Mouse (Mus musculus): ENCODE measurements around the gene Tmem52.

Tmem52 gene

GRCm38 (mm10) chr4:155508614-155509013 is 39.7 kb downstream of the Tmem52 start:
- no peak for DNase-seq (ENCODE audit: low spot score in 2 of 2)

DNA sequence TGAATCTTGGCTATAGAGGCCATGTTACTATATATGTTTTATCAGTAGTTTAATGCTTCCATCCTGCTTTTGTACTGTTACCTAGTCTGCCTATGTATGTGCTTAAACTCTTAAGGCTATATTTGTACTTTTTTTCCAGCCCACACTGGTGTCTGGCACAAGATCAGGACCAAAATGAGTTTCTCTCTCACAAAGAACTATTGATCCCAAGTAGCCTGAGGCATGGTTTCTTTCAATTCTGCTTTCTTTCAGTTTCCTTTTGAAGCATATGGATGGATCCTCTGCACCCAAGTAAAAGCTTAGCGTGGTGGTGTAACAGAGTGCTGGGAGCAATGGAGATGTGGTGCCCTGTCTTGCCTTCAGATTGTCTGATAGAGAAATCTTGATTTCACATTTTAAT is 42.1 kb downstream of the Tmem52 start:
- DNase-seq (ENCODE audit: low spot score in 2 of 2): no peak

DNA sequence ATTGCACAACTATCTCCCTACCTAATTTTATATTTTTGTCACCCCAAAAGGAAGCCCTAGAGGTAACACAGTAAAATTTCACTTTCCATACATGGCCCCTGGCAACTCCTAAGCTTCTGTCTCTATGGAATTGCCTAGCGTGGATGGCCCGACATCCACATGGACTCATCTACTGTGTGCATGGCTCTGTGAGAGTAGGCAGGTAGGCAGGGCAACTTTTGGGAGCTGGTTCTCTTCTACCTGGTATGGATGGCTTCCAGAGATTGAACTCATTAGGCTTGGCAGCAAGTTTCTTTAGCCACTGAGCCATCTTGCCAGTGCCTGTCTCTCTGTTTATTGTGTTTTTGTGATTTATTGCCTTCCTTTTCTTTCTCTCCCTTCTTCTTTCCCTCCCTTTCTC is 45.9 kb downstream of the Tmem52 start:
- DNase-seq (ENCODE audit: low spot score in 2 of 2): no peak

GRCm38 (mm10) chr4:155517948-155518517 is 49.1 kb downstream of the Tmem52 start:
- DNase-seq (ENCODE audit: low spot score in 2 of 2): no peak
